Mouse (Mus musculus) cerebellum, adult 2 months (tissue): ENCODE measurements around the gene Epsti1. TPM values are rescaled to one million over a fixed set of nuclear protein-coding genes. Genes with fewer than 3 reads are reported as not detected.
A peak's percentile ranks its signal among the peaks of the same experiment; 100 is the strongest.
"Not testable (repeated sequence)": the region's sequence is repeated elsewhere in the genome, so short reads cannot be mapped to it uniquely, and the experiment has no call there.

Experiments
- DNase-seq, 2 experiments: peaks; one replicate each; pipeline ENCODE4 v3.0.0; 2021
- H3K27ac ChIP-seq: fragments of 200-500 bp; 2 replicates; pipeline ENCODE4 v1.5.1; 2012; ENCODE audit warnings: low read length, control low read depth, inconsistent platforms; ENCODE audit not compliant: insufficient read depth
- H3K27me3 ChIP-seq: fragments of 200-500 bp; 2 replicates; pipeline ENCODE4 v1.6.1; 2012; ENCODE audit warnings: inconsistent platforms, mild to moderate bottlenecking, low read length, moderate library complexity; ENCODE audit not compliant: control insufficient read depth, insufficient read depth
- H3K4me1 ChIP-seq: fragments of 200-500 bp; 2 replicates; pipeline ENCODE4 v1.6.1; 2011; ENCODE audit warnings: low read length; ENCODE audit not compliant: control insufficient read depth, insufficient read depth
- H3K4me3 ChIP-seq: fragments of 200-500 bp; replicated peaks from 2 replicates; pipeline ENCODE3; 2011; ENCODE audit warnings: mild to moderate bottlenecking, low read depth, low read length, control low read depth; ENCODE audit not compliant: insufficient read depth
- CTCF ChIP-seq: fragments of 200-500 bp; IDR thresholded peaks from 2 replicates; pipeline ENCODE4 v1.5.1; 2011; ENCODE audit warnings: low read depth, mild to moderate bottlenecking, control low read depth, low read length, moderate library complexity, borderline replicate concordance; ENCODE audit not compliant: insufficient read depth
- POLR2A ChIP-seq: fragments of 200-500 bp; IDR thresholded peaks from 2 replicates; pipeline ENCODE4 v1.6.1; 2011; ENCODE audit warnings: low read length, control low read depth, borderline replicate concordance; ENCODE audit not compliant: insufficient read depth
- WGBS: fragments of 180-500 bp; shearing (Covaris S2); methylation state at CpG from one replicate; pipeline ENCODE4 v1.1.7; 2018; 5-methylcytosine and 5-hydroxymethylcytosine counted together
- polyA plus RNA-seq: library from polyadenylated mRNA; depleted of rRNA; stranded (reverse); fragments of >200 nt; gene quantifications from 2 replicates; pipeline ENCODE4 v1.2.3, GENCODE M21; 2012

Gene Epsti1
- polyA plus RNA-seq, 1 experiment = 0.28 TPM

DNA sequence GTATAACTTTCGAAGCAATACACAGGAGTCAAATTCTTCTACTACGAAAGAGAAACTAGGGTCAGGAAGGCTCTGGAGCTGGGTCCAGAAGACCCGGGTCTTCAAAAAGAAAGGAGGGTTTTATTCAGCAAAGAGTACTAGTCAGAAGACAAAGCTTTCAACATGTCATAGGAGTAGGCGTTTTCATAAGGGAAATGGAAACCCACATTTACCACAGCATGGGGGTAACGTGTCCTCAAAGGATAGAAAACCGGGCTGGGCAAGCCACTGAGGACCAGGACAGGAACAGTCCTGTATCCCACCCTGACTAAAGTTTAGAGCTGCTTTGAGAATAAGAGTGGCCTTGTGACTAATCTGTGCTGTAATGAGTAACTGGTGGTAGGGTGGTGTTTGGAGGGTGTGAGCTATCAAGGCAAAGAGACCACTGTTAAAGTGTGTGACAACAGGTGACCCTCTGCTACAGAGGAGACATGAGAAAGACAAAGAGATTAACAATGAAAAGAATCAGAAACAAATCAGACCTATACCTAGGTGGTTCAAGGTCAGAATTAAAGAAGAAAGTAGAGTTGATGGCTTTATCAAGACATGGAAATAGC, 32.6 kb upstream of the Epsti1 start:
- H3K4me1 ChIP-seq = no peaks in the 10 kb centered on the region
- 93% methylated on average over 6 of the region's 6 CpGs for WGBS
- DNase-seq = no peak
- no peaks in the 10 kb centered on the region for H3K27me3 ChIP-seq
- no peak overlapping the region for H3K27ac ChIP-seq
- TF ChIP-seq POLR2A (no peak), CTCF (no peak)
- no peak overlapping the region for H3K4me3 ChIP-seq

GRCm38 (mm10) chr14:77874304-77875241, 29.5 kb upstream of the Epsti1 start, which contains the start of gene Dnajc15:
Dnajc15 (minus strand) TSS chr14:77875125.
- H3K4me1 ChIP-seq = no peaks in the 10 kb centered on the region
- peak; percentile 87 to 92 for DNase-seq
- H3K27ac ChIP-seq = no peak within 1 kb of the TSS
- TF ChIP-seq POLR2A (peak; percentile 51; the same call in 1 of the 2 replicates), CTCF (no peak)
- H3K27me3 ChIP-seq = no peaks in the 10 kb centered on the region; the same call in 1 of the 2 replicates
- H3K4me3 ChIP-seq = peak within 1 kb of the TSS; percentile 73
- WGBS = 3% methylated on average over 44 of the region's 44 CpGs

DNA sequence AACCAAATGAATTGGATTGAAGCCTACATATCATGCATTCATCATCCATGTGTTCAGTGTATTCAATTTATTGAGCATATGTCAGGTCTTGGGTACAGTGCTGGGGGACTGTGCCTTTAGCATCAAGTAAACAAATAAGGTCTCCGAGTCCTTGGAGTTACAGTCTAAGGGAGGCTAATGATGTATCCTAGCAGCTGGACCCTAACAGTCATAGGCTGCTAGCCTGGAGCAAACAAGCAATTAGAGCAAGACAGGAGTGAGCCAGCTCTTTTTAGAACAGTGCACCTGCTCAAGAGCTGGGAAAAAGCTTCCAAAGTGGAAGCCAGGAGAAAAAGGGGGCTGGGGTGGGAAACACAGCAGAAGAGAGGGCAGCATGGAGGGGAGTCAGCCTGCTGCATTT, 27.8 kb upstream of the Epsti1 start:
- 86% methylated on average over 1 of the region's 1 CpGs for WGBS
- H3K4me1 ChIP-seq = no peaks in the 10 kb centered on the region
- peak in 1 of 2 experiments; percentile 18 for DNase-seq
- no peak overlapping the region for H3K27ac ChIP-seq
- TF ChIP-seq CTCF = no peak
- no peak for TF ChIP-seq POLR2A
- no peaks in the 10 kb centered on the region; the same call in 1 of the 2 replicates for H3K27me3 ChIP-seq
- no peak overlapping the region for H3K4me3 ChIP-seq

DNA sequence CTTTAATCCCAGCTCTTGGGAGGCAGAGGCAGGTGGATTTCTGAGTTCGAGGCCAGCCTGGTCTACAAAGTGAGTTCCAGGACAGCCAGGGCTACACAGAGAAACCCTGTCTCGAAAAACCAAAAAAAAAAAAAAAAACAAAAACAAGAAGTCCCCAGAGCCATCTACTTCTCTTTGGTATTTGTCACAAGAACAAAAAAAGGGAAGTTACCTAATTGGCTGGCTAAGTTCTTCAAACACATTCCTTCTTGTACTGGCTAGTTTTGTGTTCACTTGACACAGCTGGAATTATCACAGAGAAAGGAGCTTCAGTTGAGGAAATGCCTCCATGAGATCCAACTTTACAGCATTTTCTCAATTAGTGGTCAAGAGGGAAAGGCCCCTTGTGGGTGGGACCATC, 26.2 kb upstream of the Epsti1 start:
- H3K4me1 ChIP-seq, H3K27me3 ChIP-seq, DNase-seq, H3K27ac ChIP-seq, H3K4me3 ChIP-seq: not testable (repeated sequence)
- WGBS = 79% methylated on average over 2 of the region's 2 CpGs

DNA sequence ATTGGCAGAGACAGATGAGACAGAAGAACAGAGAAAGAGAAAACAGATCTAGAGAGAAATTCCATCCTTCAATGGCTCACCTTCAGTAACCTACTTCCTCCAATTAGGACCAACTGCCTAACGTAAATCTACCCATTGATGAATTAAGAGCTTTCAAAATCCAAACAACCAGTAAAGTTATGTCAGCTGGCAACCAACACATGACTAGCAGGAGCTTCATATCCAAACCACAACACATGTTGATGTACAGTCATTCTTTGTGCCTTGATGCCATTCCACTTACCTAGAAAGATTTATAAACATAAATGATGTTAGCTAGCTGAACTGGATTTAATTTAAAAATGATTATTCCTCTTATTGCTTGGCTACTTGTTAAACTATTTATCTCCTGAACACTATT, 22.0 kb upstream of the Epsti1 start:
- TF ChIP-seq POLR2A (no peak), CTCF (no peak)
- H3K27ac ChIP-seq = no peak overlapping the region
- no peaks in the 10 kb centered on the region for H3K27me3 ChIP-seq
- DNase-seq = no peak
- no peak overlapping the region for H3K4me3 ChIP-seq
- WGBS = 96% methylated on average over 1 of the region's 1 CpGs
- 0 out of 2 replicates have a peak, but pooled peaks cover 3% of the 10 kb centered on the region for H3K4me1 ChIP-seq

GRCm38 (mm10) chr14:77882669-77883068, 21.4 kb upstream of the Epsti1 start:
- no peak for TF ChIP-seq CTCF
- TF ChIP-seq POLR2A = no peak
- no peak overlapping the region for H3K27ac ChIP-seq
- peak; percentile 17 to 50 for DNase-seq
- H3K4me1 ChIP-seq = 0 out of 2 replicates have a peak, but pooled peaks cover 3% of the 10 kb centered on the region
- WGBS = 19% methylated on average over 6 of the region's 6 CpGs
- H3K4me3 ChIP-seq = no peak overlapping the region
- no peaks in the 10 kb centered on the region for H3K27me3 ChIP-seq

- no peak for DNase-seq
- 75% methylated on average over 3 of the region's 3 CpGs for WGBS
- Histone ChIP-seq H3K4me1 (0 out of 2 replicates have a peak, but pooled peaks cover 3% of the 10 kb centered on the region), H3K27me3 (no peaks in the 10 kb centered on the region), H3K27ac (no peak overlapping the region), H3K4me3 (no peak overlapping the region)
- no peak for TF ChIP-seq CTCF
- TF ChIP-seq POLR2A = no peak
Observed at GRCm38 (mm10) chr14:77886376-77886775, 17.7 kb upstream of the Epsti1 start.
